Mouse (Mus musculus) c-Kit-negative CD71-positive TER-119-positive erythroid progenitor cells, embryonic 14.5 days (primary cell): ENCODE data around the gene Lman2l.

Experiments used
- DNase-seq: peaks from one replicate; pipeline ENCODE4 v3.0.0-alpha.2; 2013; ENCODE audit warnings: low read depth, low spot score

Gene Lman2l

DNA sequence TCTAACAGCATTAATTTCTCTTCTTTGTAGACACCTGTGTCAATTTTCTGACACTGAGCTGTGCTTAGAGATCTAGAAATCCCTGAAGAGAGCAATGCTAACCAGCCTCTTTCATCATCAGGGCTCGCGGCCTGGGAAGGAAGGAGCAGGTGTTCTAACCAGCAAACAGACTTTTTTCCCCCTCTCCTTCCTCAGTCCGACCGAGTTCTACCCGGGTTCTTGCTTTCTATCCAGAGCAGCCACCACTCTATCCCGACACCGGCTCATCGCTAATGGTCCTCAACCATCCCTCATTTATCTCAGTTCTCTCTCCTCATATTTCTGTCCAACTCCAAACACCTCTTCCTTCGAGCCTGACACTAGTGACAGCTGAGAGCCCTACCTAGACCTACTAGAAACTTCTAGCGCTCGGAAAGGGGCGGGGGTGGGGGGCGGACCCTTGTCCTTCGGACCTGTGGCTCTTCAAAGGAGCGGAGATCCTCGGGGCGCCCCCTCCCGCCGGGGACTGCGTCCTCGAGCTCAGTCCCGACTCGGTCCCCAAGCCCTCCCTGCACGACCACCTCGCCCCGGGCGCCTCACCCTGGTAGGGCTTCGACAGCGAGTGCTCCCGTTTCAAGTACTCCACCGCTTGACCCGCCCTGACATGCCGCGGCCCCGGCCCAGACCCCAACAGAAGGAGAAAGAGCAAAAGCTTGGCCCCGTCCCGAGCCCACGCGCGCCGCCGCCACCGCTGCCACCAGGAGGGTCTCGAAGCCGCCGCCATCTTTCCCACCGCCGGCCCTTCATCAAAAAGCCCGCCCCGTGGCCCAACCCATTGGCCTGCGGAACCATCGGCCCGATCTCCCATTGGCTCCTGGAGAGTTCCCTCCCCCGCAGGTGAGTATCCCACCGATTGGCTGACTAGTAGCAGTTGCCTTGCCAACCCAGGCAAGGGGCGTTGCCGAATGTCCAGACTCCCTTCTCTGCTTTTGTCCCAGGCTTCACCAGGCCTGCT lies at the start of gene Lman2l:
Gene Lman2l, minus strand, starts transcription at position 801 of the 994 bp plus-strand sequence.
- DNase-seq, result peak; percentile 89

DNA sequence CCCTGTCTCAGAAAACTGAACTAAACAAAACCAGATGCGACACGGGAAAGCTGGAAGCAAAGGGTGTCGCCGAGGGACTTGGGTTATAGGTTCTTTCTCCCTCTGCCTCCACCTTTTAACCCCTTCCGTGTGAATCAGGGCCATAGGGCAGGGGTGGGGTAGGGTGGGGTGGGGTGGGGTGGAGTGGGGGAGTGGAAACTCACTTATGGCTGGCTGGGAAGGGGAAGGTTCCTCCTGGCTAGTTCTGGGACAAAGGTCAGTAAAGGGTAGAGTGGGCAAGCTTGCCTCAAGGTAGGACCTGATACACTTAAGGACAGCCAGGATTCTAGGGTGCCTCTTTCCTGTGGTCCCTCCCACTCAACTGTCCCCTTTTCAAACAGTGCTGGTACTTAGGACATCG lies 48.2 kb upstream of the Lman2l start:
- no peak for DNase-seq

DNA sequence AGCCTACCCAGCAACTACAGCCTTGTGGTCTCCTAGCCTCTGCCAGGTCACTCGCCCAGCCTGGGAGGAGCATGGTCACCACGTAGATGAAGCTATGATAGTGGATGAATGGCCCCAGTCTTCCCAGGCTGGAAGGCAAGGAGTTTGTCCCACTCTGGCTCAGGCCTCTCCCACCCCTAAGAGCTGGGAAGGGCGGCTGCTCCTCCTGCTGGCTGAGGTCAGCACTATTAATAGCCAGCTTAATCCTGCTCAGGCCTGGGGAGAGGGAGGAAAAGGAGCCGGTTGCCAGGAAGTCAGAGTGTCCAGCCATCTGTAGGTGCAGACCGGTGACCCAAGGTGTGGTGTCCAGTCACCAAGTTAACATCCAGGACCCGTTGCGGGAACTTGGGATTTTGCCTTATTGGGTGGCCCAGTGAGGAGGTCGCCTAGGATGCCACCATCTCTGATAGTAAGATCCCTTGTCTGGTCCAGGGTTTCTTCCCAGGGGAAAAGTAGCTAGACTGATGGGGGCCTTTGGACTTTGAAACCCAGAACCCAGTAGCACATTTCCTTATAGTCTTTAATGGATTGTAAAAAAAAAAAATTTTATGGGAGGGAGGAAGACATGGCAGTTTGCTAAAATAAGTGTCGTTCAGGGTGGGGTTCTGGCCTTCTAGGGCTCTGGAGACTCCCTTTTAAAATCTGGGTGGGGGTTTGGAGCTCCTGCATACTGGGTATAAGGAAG lies 47.5 kb upstream of the Lman2l start:
- DNase-seq, result no peak

DNA sequence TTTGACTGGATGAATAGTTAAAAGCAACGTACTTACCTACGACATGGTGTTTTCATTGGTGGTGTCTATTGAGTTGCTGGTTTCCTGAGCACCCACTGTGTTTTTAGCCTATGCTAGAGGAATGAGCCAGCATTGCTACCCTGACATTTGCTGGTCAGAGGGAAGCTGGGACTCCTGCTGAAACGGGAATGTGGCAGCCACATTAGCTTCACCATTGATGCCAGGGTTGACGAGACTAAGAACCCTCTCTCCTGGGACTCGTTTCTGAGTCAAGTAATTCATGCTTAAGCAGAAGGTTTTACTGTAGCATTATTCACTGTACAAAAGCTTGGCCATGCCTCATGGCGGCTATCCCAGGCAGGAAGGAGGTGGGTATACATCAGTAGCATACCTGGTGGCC lies 44.6 kb upstream of the Lman2l start:
- no peak for DNase-seq

DNA sequence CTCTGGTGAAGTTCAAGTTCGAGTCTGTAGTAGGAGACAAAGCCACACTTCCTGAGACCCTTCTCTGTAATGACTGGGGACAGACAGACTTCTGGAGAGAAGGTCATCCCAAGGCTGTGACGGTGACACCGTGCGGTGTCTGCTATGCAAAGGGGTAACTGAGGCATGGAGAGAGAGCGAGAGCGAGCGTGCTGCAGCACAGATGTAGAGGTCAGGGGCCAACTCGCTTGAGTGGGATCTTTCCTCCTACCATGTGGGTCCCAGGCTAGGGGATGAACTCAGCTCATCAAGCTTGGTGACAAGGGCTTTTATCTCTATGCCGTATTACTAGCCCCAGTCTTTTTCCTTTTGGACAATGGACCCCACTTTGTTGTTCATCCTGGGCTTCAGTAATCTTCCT lies 42.0 kb upstream of the Lman2l start:
- DNase-seq, result no peak

DNA sequence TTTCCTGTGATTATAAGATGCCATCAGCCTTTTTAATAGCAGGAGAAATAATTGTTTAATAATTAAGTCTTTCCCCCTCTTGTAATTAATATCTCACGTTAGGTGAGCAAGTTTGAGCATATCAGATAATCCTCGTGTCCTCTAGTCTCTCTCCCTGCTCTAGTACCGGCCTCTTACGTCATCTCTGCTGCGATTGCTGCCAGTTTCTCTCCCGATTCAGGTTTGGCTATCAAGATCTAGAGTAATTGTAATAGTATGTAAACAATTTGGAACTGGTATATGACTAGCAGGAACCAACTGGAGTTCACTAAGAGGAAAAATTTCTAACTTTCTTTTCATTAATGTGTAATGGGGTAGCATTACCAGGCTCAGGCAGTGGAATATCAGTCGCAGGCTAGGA lies 40.0 kb upstream of the Lman2l start:
- no peak for DNase-seq

DNA sequence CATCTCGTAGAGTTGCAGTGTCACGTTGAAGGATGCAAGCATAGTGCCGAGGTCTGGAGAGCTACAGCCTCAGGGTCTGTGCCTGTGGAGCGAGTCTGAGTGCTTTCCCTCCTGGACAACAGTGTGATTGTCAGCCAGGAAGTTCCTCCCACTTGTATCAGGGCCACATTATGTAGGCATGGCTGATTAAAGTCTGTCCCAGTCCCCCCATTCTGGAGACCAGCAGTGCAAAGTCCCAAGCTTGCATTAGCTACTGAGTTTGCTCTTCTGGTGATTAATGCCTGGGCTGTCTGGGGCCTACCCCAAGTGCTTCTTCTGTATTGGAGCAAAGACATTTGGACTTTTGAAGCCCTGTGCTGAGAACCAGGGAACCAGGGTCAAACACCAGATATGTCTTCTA lies 38.8 kb upstream of the Lman2l start:
- DNase-seq, result no peak

DNA sequence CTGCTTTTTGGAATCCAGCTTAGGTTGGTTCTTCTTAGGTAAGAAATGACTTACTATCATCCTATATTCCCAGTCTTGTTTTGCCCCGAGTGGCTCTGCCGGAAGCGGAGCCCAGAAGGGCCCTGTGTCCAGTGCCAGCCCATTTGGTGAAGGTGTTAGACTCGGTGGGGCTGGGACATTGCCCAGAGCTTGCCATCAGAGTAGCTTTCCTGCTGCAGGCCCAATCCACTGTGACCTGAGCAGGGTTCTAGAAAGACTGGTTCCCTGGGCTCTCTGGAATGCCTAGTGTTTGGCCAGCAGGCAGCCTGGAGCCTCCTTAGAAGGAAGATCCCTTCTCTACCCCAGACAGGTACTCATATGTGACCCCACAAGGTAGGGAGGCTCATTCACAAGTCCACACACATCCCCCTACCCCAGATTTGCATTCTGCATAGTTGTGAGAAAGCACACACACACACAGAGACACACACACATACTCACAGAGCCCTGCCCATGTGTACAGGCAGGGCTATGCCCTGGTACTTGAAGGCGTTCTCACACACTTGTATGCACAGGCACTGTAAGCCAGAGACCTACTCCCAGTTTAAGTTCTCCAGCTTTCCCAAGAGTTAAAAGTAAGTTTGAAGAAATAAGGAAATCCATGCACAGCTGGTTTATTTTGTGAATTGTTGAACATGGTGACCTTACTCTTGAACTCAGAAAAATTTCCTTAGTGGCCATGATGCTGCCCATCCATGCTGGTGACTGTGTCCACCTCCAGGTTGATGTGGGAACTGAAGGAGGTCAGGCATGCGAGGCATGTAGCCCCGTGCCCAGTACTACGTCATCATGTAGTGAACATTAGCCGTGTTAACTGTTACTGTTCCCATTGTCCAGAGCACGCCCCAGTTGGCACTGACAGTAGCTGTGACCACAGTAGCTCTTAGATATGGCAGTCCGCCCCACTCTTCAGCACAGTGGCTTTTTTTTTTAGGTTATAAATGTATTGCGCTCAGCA lies 35.1 kb upstream of the Lman2l start:
- no peak for DNase-seq

DNA sequence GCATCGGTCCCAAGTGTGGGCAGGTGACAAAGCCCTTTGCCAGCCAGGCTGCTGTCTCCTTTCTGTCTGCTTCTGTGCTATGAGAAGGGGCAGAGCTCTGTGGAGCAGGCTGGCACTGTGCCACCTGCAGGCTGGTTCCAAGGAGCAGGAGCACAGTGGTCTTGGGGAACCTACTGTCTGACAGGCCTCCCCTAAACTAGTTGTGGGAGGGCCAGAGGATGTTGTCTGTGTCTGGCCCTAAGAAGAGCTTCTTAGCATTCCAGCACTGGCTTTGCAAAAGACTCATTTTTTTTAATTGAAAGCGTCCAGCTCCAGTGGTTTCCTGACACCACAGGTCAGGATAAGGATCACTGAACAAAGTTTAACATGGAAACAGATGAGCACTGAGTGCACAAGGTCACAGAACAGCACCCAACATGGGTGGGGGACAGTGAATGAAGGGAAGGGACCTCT lies 33.3 kb upstream of the Lman2l start:
- no peak for DNase-seq

DNA sequence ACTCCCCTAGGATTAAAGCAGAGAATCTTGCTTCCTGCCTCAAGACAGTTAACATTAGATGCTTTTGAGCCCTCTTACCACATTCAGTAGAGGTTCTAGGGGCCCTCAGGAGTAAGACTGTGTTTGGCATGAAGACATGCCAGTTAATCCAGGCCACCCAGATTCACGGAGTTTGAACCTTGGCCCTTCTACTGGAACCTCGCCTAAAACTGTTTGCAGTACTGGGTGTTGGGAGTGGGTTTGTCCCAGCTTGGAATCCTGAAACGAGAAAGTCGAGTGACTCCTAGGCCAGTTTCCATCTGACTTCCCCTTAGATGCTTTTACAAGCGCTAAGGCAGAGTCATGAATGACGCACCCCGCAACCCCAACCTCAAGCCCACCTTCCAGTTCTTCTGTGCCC lies 31.4 kb upstream of the Lman2l start:
- DNase-seq, result no peak

DNA sequence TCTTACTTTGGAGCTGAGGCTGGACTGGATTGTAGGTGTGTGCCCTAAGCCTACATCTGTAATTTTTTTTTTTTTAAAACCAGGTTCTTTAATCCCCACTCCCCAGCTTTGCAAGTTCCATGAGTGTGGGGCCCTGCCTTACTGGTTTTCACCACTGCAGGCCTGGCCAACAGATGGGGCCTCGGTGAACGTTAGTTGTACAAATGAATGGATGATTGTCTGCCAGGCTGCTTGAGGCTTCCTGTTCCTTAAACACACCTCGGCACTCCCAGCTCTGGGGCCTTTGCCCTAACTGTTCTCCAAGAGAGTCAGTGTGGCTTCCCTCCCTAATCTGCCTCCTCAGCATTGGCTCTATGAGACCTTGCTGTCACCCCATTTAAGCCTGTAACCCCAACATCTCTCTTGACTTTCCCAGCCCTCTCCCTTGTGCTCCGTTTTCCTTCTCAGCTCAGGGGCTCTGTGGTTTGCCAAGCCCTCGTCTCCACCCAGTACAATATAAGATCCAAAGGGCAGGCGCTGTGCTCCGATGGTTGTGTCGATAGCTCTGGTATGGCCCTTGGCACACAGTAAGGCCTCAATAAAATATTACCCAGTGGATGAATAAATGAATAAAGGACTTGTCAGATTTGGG lies 30.5 kb upstream of the Lman2l start:
- DNase-seq, result no peak

DNA sequence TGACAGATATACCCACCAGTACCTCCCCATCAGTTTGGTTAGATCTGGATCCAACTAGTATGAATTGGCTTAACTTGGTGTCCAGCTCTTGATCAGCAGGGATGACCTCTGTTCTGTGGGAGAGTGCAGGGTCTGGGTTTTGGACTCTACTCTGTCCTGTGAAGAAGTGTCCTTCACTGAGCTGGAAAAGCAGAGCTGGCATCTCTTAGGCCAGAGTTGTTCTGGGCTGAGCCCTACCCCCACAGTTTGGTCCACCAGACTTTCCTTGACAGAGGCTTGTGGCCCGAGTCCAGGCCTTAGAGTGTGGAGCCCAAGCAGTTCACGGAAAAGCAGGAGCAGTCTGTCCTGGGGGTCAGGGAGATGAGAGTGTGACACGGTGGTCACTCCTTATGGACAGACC lies 29.6 kb upstream of the Lman2l start:
- no peak for DNase-seq

DNA sequence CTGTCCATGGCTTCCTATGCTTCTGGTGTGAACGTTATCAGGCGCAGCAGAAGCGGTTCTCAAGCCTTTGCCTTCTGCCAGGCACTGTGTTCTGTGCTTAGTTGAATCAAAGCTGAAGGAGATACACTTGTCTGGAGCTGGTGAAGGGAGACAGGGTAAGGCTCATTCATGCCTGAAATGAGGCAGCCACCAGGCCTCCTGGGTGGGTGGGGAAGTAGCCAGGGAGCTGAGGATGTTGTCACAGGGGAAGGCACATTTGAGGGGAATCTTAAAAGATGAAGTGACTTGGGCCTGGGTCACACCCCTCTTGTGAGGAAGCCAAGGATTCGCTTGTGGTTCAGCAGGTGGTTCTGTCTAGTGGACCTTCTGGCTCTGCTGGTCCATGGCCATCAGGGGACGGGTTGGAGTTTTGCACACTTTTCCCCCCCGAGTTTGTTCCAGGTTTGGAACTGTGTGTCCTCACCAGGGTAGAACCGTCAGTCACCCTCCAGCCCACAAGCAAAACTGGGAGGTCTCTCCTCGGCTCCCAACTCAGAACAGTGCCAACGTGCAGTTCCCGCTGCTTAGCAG lies 28.2 kb upstream of the Lman2l start:
- DNase-seq, result no peak

DNA sequence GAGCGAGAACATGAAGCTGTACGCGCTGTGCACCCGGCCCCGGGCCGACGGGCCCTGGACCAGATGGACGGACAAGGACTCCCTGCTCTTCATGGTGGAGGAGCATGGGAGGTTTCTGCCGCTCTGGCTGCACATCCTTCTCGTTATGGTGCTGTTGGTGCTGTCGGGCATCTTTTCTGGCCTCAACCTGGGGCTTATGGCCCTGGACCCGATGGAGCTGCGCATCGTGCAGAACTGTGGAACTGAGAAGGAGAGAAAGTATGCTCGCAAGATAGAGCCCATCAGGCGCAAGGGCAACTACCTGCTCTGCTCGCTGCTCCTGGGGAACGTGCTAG lies 27.0 kb upstream of the Lman2l start:
- no peak for DNase-seq

DNA sequence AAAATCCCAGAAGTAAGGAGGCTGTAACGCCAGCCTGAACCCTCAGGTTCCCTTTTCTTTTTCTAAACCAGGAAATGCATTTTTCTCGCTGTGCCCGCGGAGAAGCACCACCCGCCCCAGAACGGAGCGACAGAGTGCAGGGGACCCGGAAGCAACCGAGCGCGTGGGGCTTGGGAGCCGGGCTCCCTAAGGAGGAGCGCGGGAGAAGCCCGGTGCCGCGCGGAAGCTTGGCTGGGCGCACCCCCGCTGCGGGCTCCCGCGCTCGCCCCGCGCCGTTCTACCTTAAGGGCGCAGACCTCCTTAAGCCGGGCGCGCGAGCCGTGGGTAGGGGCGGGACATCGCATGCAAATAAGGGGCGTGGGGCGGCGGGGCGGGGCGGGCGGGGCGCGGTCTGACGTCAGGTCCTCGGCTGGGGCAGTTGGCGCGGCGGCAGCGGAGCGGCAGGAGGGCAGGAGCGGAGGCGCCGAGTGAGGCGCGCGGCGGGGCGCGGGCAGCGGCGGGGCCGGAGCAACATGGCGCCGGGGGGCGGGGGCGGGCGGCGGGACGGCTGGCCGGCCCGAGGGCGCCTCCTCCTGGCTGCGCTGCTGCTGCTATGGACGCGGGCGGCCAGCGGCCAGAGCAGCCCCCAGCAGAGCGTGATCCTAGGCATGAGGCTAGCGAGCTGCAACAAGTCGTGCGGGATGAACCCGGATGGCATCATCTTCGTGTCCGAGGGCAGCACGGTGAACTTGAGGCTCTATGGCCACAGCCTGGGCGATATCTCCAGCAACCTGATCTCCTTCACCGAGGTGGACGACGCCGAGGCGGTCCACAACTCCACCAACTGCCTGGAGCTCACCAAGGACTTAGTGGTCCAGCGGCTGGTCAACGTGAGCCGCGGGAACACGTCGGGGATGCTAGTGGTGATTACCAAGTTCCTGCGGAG lies 26.4 kb upstream of the Lman2l start, which contains the start of gene Cnnm4:
Gene Cnnm4, plus strand, starts transcription at position 440 of the 925 bp plus-strand sequence.
- DNase-seq, result peak; percentile 71

DNA sequence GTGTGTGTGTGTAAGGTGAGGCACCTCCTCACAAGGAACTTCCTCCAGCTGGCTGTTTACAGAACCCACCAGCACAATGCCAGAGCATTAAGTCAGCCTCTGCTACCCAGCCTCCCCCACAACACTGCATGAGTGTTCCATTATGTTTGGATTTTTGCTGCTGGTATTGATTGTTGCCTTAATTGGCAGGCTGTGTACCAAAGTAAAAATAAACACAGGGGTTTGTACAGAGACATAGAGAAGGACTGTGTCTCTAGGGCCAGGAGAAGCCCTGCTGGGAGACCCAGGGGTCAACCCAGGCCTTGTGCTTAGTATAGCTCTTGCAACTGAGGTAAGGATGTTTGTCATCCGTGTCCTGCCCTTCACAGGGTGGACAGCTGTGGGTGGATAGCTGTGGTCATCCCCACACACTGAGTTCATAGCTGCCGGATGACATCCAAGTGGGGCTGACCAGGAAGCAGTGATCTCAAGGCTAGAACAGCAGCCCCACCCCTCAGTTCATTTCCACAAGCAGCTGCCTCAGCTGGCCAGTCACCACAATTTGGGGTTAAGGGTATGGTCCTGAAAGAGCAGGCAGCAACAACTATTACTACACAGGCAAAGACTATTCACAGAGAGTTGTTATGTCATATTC lies 24.9 kb upstream of the Lman2l start:
- DNase-seq, result no peak

DNA sequence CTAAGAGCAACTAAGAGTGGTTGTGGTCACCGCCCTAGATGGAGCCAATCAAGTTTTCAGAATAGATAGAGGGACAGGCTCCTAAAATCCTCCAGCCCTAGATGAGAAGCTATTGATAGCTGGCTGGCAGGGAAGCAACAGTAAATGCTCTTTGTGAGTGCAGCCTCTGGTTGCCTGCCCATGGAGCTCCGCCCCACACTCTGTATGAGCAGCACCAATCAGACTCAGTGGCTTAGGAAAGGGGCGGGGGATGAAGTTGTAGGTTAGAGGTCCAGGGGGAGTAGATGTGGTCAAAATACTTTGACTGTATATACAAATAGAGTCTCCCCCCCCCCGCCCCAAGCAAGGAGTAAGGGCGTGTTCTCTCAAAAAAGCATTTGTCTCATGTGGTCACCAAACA lies 22.4 kb upstream of the Lman2l start:
- DNase-seq, result no peak

DNA sequence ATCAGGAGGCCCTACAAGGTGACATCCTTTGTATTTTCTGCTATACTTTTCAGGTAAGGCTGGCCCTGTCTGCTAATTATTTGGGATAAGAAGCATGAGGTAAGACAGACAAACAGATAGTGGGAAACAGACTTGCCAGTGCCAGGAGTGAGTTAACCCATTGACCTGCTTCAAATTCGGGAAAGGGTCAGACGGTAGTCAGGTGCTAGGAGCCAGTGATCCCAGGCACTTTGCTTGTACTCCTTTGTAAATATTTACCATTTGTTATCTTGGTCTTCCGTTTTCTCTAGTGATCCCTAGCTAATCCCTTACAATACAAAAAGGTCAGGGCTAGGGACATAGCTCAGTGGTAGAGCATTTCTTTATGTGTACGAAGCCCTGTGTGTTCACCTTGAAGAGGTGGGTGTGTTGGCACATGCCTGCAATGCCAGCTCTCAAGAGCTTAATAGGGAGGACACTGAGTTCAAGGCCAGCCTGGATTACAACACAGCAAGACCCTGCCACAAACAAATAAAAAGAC lies 20.6 kb upstream of the Lman2l start:
- DNase-seq, result no peak

DNA sequence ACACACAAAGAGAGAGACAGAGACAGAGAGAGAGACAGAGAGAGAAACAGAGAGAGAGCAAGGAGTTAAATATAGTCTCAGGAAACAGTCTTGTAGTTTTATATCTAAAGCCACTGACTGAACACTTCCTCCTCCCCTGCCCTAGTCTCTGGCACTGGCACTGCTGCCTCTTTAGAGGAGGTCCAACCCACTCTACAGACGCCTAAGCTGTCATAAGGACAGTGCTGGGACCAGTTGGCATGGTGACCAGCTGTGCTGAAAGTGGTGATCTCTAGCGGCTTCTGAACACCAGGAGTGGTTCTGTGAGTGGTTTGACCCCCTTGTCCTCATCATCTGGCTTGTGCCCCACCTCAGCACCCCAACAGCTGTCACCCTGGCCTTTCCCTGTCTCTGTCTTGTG lies 16.8 kb upstream of the Lman2l start:
- no peak for DNase-seq
